Mouse (Mus musculus) MEL (cell line): Measurements from ENCODE around the gene Ticam1. TPM values are rescaled to one million over a fixed set of nuclear protein-coding genes. Genes with fewer than 3 reads are reported as not detected.

Experiments used
- DNase-seq: peaks from one replicate; pipeline ENCODE4 v3.0.0; 2011; ENCODE audit warnings: low read depth, low spot score
- H3K27ac ChIP-seq: 2 replicates; pipeline ENCODE4 v1.5.1; 2012; ENCODE audit warnings: low read depth, mild to moderate bottlenecking, control low read depth, low read length, moderate library complexity; ENCODE audit not compliant: control insufficient read depth
- H3K27me3 ChIP-seq, 2 experiments: fragments of 150-350 bp in 1 of 2; sonication (generic) in 1 of 2; 2 replicates each; pipeline ENCODE4 v1.6.1; 2012; ENCODE audit warnings: low read length in 2 of 2, mild to moderate bottlenecking in 2 of 2, improper control_type of control experiment in 1 of 2, moderate library complexity in 1 of 2; ENCODE audit not compliant: insufficient read depth in 2 of 2, control insufficient read depth in 1 of 2
- H3K36me3 ChIP-seq, 2 experiments: 2 replicates each; pipeline ENCODE4 v1.6.1; 2012 to 2014; ENCODE audit warnings: low read length in 2 of 2, improper control_type of control experiment in 1 of 2, inconsistent platforms in 1 of 2, mild to moderate bottlenecking in 1 of 2; ENCODE audit not compliant: insufficient read depth in 2 of 2, control insufficient read depth in 1 of 2
- H3K4me1 ChIP-seq, 2 experiments: fragments of 150-350 bp in 1 of 2; sonication (generic) in 1 of 2; 2 replicates each; pipeline ENCODE4 v1.6.1; 2012; ENCODE audit warnings: low read length in 2 of 2, improper control_type of control experiment in 1 of 2, mild to moderate bottlenecking in 1 of 2; ENCODE audit not compliant: insufficient read depth in 2 of 2, control insufficient read depth in 1 of 2
- H3K4me3 ChIP-seq, 2 experiments: fragments of 150-350 bp in 1 of 2; sonication (generic) in 1 of 2; 2 replicates each; pipeline ENCODE4 v1.5.1; 2012; ENCODE audit warnings: low read depth in 2 of 2, low read length in 2 of 2, mild to moderate bottlenecking in 2 of 2, moderate library complexity in 2 of 2, control low read depth in 1 of 2, improper control_type of control experiment in 1 of 2; ENCODE audit not compliant: control insufficient read depth in 1 of 2, insufficient read depth in 1 of 2
- H3K79me2 ChIP-seq: 2 replicates; pipeline ENCODE4 v1.6.1; 2012; ENCODE audit warnings: mild to moderate bottlenecking, low read length, moderate library complexity; ENCODE audit not compliant: control insufficient read depth, poor library complexity, insufficient read depth
- H3K9ac ChIP-seq: 2 replicates; pipeline ENCODE4 v1.6.1; 2012; ENCODE audit warnings: low read depth, mild to moderate bottlenecking, control low read depth, low read length, moderate library complexity; ENCODE audit not compliant: control insufficient read depth, poor library complexity, severe bottlenecking
- H3K9me3 ChIP-seq: fragments of 150-350 bp; sonication (generic); replicated peaks from 2 replicates; pipeline ENCODE4 v1.6.1; 2012; ENCODE audit warnings: mild to moderate bottlenecking, low read length, improper control_type of control experiment, moderate library complexity; ENCODE audit not compliant: insufficient read depth
- CHD1 ChIP-seq: IDR thresholded peaks from 2 replicates; pipeline ENCODE4 v1.6.1; 2012; ENCODE audit warnings: low read depth, mild to moderate bottlenecking, inconsistent platforms, low read length, improper control_type of control experiment
- E2F4 ChIP-seq: IDR thresholded peaks from 2 replicates; pipeline ENCODE4 v1.6.1; 2011; ENCODE audit warnings: low read depth, low read length, improper control_type of control experiment, borderline replicate concordance
- ELF1 ChIP-seq: IDR thresholded peaks from 2 replicates; pipeline ENCODE4 v1.6.1; 2014; ENCODE audit warnings: low read depth, mild to moderate bottlenecking, inconsistent platforms, low read length, improper control_type of control experiment, moderate library complexity
- GABPA ChIP-seq: IDR thresholded peaks from 2 replicates; pipeline ENCODE4 v1.6.1; 2012; ENCODE audit warnings: low read depth, mild to moderate bottlenecking, inconsistent platforms, low read length, improper control_type of control experiment, moderate library complexity
- JUND ChIP-seq: IDR thresholded peaks from 2 replicates; pipeline ENCODE4 v1.6.1; 2011; ENCODE audit warnings: low read depth, mild to moderate bottlenecking, improper control_type of control experiment, low read length
- MAFK ChIP-seq: IDR thresholded peaks from 2 replicates; pipeline ENCODE4 v1.6.1; 2011; ENCODE audit warnings: low read depth, mild to moderate bottlenecking, low read length, improper control_type of control experiment, borderline replicate concordance
- MYB ChIP-seq: IDR thresholded peaks from 2 replicates; pipeline ENCODE4 v1.6.1; 2011; ENCODE audit warnings: mild to moderate bottlenecking, low read depth, low read length, improper control_type of control experiment
- NELFE ChIP-seq: IDR thresholded peaks from 2 replicates; pipeline ENCODE4 v1.6.1; 2011; ENCODE audit warnings: low read depth, low read length, improper control_type of control experiment
- POLR2AphosphoS2 ChIP-seq: IDR thresholded peaks from 2 replicates; pipeline ENCODE4 v1.6.1; 2011; ENCODE audit warnings: low read length, improper control_type of control experiment
- POLR2AphosphoS5 ChIP-seq: IDR thresholded peaks from 2 replicates; pipeline ENCODE4 v1.6.1; 2012; ENCODE audit warnings: low read depth, borderline replicate concordance, mild to moderate bottlenecking, inconsistent platforms, low read length, moderate library complexity, mixed read lengths
- RCOR1 ChIP-seq: IDR thresholded peaks from 2 replicates; pipeline ENCODE4 v1.6.1; 2012; ENCODE audit warnings: low read depth, mild to moderate bottlenecking, inconsistent platforms, low read length, improper control_type of control experiment
- TCF12 ChIP-seq: IDR thresholded peaks from 2 replicates; pipeline ENCODE4 v1.6.1; 2014; ENCODE audit warnings: low read depth, mild to moderate bottlenecking, inconsistent platforms, low read length, improper control_type of control experiment, moderate library complexity
- UBTF ChIP-seq: IDR thresholded peaks from 2 replicates; pipeline ENCODE4 v1.6.1; 2012; ENCODE audit warnings: low read depth, mild to moderate bottlenecking, inconsistent platforms, low read length, improper control_type of control experiment, moderate library complexity, borderline replicate concordance; ENCODE audit not compliant: insufficient read depth
- USF1 ChIP-seq: IDR thresholded peaks from 2 replicates; pipeline ENCODE4 v1.6.1; 2014; ENCODE audit warnings: low read depth, mild to moderate bottlenecking, inconsistent platforms, low read length, improper control_type of control experiment, moderate library complexity
- USF2 ChIP-seq, 2 experiments: IDR thresholded peaks; 2 replicates each; pipeline ENCODE4 v1.6.1; 2011 to 2012; ENCODE audit warnings: improper control_type of control experiment in 2 of 2, low read length in 2 of 2, borderline replicate concordance in 1 of 2, inconsistent platforms in 1 of 2, low read depth in 1 of 2, mild to moderate bottlenecking in 1 of 2; ENCODE audit not compliant: insufficient read depth in 1 of 2
- ZKSCAN1 ChIP-seq: IDR thresholded peaks from 2 replicates; pipeline ENCODE4 v1.6.1; 2012; ENCODE audit warnings: low read depth, mild to moderate bottlenecking, inconsistent platforms, low read length, improper control_type of control experiment, moderate library complexity
- ZMIZ1 ChIP-seq: IDR thresholded peaks from 2 replicates; pipeline ENCODE4 v1.6.1; 2012; ENCODE audit warnings: low read depth, mild to moderate bottlenecking, inconsistent platforms, low read length, improper control_type of control experiment, moderate library complexity
- polyA plus RNA-seq, 2 experiments: library from polyadenylated mRNA; stranded (reverse) in 1 of 2; unstranded in 1 of 2; fragments of >175 nt in 1 of 2; fragments of >200 nt in 1 of 2; gene quantifications; 2 replicates each; pipeline versions ENCODE4 v1.2.1 to v1.2.4; 2012; ENCODE audit warnings: low replicate concordance in 2 of 2, low read depth in 1 of 2; ENCODE audit not compliant: insufficient read length in 2 of 2, insufficient read depth in 1 of 2, missing spikeins in 1 of 2
- total RNA-seq: library from RNA; depleted of rRNA; stranded (reverse); fragments of 300-350 nt; gene quantifications from 2 replicates; pipeline ENCODE4 v1.2.3, GENCODE M21; 2012

The Ticam1 gene
- total and polyA plus RNA-seq, 3 experiments = 4.6 to 8.7 TPM; not detected in 1

DNA sequence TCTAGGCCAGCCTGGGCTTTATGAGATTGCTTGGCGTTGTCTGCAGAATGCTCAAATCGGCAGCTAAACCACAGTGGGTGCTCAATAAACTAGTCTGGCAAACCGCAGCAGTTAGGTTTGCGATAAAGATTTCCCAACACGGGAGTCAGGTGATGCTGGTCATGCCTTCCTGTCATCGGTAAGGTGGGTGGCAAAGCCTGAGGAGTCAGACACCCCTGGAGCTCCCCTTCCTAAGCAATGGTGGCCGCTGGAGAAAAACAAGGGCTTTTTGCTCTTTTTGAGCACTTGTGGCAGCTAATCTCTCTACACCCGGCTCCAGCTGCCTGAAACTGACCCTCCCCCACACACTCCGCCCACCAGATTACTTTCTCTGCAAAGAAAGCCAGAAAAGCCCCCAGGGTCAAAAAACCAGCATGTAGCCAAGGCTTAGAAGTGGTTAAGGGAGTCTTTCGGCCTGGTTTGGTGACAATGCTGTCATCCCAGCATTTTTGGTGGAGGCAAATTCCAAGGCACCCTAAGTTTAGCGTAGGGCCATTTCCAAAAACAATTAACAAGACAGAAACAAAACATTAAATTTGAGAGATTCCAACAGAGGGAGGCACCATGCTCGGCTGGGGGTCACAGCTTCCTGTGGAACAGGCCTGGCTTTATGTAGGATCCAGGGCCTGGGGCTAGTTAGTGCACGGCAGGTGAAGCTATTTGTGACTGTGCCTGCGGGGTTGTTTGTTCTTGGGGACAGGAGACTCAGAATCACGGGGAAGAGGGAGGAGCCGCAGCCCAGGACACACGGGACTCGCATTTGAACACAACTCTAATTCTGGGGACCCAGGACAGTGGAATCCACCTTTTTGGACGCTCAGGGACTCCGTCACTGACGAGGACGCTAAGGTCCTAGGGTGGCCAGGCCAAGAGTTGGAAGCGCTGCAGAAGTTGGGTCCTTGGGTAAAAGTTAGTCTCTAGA, 13.1 kb upstream of the Ticam1 start (continued):
- no peak for TF ChIP-seq POLR2AphosphoS5
- peak; percentile 58; the same call in 1 of the 2 replicates for TF ChIP-seq MAFK
- no peak for TF ChIP-seq USF2 (IDR thresholded peaks at IDR 0.05; ENCODE audit: borderline replicate concordance in 1 of 2, insufficient read depth in 1 of 2, low read depth in 1 of 2, low read length in 2 of 2)
- no peak for TF ChIP-seq MYB
- no peak for TF ChIP-seq UBTF
- TF ChIP-seq E2F4 = no peak
- TF ChIP-seq RCOR1 = peak; percentile 98
- 0 out of 2 replicates have a peak, but pooled peaks have one; percentile 26 for TF ChIP-seq CHD1

GRCm38 (mm10) chr17:56288866-56289265, 12.3 kb upstream of the Ticam1 start:
- Histone ChIP-seq H3K27ac (peak overlapping the region; percentile 75), H3K4me3 (peak overlapping the region; percentile 60 to 93; a peak in 3 of 4 replicates), H3K4me1 (peaks cover 6 to 36% of the 10 kb centered on the region in 2 experiments; a peak in 3 of 4 replicates), H3K36me3 (peaks cover 0 to 21% of the 10 kb centered on the region in 2 experiments; a peak in 2 of 4 replicates), H3K9me3 (no peaks in the 10 kb centered on the region), H3K27me3 (no peaks in the 10 kb centered on the region), H3K79me2 (no peaks in the 10 kb centered on the region; the same call in 1 of the 2 replicates), H3K9ac (peak overlapping the region; percentile 57)
- TF ChIP-seq ZMIZ1 (no peak), CHD1 (0 out of 2 replicates have a peak, but pooled peaks have one; percentile 7), POLR2AphosphoS2 (no peak), GABPA (no peak), ELF1 (peak; percentile 58; the same call in 1 of the 2 replicates), MYB (no peak), JUND (no peak), NELFE (no peak), POLR2AphosphoS5 (no peak), USF1 (no peak), ZKSCAN1 (no peak), TCF12 (no peak)
- DNase-seq = peak; percentile 80
